Mouse (Mus musculus): ENCODE data around the gene Txn1.

Gene Txn1

DNA sequence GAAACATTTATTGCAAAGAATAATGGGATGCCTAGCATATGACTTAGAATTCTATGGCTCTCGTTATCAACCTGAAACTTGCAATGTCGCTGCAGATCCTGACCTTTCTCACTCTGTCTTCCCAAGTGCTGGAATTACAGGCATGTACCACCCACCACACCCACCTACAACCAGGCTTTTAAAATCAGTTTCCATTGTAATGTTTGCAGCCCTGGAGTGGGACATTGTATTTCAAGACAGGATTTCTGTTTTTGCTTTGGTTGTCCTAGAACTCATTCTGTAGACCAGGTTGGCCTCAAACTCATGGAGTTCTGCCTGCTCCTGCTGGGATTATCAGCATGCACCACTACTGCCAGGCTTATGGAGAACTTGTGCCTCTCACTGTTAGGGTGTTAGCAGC is 13.3 kb downstream of the Txn1 start:
- no peak for DNase-seq (ENCODE audit: low spot score in 2 of 2)

DNA sequence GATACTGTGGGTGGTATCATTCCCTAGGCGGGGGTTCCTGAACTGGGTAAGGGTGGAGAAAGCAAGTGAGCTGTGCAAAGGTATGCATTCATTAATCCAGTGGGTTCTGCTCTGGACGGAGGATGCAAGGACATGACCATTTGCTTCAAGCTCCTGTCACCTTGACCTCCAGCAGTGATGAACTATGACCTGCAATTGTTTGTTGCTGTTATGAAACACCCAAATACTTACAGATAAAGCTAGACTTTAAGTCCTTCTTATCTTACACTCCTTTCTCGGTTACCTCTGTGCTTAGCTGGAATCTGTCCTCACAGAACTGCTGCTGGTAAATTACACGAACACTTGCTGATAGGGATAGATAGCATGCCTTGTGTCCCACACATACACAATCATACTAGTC is 15.6 kb downstream of the Txn1 start:
- DNase-seq (ENCODE audit: low spot score in 2 of 2): no peak

DNA sequence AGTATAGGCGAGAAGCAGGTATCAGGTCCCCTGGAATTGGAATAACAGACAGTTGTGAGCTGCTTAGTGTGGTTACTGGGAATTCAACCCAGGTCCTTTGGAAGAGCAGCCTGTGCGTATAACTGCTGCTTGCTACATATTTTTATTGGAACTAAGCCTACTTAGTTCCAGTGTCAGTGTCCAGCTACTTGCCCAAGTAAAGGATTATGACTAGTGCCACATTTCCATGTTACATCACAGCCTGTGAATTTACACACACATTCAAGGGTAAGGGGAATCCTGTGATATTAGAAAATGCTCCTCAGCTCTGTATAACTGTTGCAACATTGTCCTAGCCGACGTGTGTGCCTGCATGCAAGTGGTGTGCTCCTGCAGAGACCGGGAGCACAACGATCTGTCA is 18.9 kb downstream of the Txn1 start:
- DNase-seq (ENCODE audit: low spot score in 2 of 2): no peak

DNA sequence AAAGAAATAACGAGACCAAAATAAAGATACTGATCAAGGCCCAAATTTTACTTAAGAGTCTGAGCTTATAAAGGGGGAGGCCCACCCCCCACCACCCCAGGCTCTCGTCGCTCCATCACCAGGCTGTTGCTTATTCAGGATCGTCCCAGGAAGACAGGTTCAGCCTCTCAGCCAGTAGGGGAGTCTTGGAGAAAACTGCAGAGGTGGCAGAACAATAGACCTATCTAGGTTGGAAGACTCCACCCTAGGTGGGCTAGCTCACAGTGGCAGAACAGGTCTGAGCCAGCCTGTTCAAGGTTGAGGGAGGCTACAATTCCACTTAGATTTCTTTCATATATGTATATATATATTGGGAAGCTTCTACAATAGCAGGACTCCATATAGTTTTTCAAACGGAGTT is 22.0 kb downstream of the Txn1 start:
- DNase-seq (ENCODE audit: low spot score in 2 of 2): no peak

DNA sequence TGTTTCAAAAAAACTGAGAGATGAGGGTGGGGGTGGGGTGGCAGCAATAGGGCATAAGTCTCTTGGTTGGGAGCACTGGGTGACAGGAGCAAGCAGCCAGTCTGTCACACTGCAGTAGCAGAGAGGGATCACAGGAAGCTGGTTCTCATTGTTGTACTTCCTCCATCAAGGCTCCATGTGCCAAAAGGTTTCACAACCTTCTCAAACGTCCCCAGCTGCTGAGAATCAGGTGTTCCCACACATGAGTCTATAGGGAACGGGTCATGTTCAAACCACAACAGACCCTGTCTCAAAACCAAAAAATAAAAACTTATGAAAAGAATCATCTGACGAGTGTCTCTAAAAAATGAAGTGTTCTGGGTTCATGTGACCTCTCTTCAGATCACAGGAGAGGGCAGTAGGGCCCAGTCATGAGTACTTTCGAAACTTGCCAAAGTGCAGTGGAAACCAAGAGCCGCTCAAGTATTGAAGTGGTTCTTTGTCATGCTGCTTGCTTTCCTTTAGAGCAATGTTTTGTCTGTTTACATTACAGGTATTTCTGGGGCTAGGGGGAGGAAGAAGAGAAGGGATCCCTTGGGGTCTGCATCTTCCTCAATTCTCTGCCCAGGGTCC is 25.5 kb downstream of the Txn1 start:
- DNase-seq (ENCODE audit: low spot score in 2 of 2): no peak

DNA sequence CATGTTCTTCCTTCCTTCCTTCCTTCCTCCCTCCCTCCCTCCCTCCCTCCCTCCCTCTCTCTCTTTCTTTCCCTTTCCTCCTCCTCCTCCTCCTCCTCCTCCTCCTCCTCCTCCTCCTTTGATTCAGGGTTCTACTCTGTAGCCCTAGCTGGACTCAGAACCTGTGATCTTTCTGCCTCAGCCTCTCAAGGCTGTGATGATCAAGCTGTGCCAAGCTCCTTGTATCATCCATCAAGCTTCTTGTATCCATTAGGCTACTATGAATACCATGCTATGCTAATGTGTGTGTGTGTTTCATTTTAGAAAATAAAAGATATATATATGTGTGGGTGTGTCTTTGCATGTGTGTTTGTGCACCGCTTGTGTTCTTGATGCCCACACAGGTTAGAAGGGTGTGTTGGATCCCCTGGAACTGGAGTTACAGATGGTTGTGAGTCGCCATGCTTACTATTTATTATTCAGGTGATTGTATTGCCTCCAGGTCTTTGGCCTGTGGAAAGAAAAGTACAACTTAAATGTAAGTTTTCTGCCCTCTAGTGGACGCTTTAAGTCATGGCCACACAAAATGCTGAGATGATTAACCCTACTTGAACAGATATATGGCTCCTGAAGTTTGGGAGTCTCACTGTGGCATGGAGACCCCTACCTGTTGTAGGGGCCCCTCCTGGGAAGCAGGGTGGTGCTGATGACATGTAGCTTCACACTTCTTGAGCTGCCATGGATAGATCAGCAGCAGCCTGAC is 28.6 kb downstream of the Txn1 start:
- no peak for DNase-seq (ENCODE audit: low spot score in 2 of 2)

DNA sequence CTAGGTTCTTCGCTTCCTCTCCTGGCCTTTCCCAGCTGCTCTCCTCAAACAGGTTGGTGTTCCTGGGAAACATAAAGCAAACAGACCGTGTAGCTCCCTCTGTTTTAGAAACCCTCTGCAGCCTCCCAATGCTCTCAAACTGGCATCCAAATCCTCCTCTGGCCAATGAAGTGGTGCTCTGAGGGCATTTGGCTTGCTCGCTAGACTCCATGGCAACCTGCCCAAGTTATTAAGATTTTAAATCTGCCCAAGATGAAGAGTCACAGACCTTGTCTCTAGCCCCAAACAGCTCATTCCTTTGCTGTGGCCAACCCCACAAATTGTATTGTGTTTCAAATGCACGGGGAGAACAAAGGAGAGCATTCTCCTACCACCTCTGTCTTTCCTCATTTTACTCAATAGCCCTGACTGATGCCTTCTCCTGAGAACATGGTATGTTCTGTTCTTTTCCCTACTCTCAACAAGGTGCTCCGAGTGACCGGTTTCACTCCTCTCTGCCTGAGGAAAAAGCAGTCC is 31.6 kb downstream of the Txn1 start:
- DNase-seq (ENCODE audit: low spot score in 2 of 2): no peak

DNA sequence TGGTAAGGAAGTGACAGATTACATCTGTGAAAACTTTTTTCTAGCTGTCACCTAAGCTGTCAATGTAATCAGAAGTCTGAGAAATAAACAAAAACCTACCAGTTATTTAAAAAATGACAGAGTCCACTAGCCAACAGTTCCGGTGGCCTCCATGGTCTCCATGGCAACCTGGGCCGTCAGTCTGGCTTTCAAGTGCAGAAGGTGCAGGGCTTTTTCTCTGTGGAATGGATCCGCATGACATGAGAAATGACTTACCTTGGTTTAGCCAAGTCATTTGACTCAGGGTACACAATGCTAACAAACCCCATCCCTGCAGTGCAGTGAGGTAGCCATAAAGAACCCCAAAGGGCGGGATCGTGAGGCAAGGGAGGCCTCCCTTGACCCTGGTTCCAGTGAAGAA is 34.0 kb downstream of the Txn1 start:
- no peak for DNase-seq (ENCODE audit: low spot score in 2 of 2)

DNA sequence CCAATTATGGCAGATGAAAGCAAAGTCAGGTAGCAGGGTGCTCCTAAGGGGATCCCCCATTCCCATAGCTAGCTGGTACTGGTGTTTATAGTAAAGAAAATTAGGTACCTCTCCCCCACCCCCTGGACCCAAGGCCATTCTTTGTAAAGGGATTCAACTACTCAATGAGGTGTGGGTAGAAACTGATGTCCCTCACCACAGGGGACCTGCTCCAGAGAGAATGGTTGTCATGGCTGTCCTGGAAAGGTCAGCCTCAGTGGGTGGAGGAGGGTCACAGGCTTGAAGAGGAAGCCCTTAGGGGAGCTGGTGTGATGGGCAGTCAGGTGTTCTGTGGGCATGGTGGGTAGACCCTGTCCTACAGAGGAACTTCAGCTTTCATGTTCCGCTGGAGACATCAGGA is 35.7 kb downstream of the Txn1 start:
- DNase-seq (ENCODE audit: low spot score in 2 of 2): no peak

DNA sequence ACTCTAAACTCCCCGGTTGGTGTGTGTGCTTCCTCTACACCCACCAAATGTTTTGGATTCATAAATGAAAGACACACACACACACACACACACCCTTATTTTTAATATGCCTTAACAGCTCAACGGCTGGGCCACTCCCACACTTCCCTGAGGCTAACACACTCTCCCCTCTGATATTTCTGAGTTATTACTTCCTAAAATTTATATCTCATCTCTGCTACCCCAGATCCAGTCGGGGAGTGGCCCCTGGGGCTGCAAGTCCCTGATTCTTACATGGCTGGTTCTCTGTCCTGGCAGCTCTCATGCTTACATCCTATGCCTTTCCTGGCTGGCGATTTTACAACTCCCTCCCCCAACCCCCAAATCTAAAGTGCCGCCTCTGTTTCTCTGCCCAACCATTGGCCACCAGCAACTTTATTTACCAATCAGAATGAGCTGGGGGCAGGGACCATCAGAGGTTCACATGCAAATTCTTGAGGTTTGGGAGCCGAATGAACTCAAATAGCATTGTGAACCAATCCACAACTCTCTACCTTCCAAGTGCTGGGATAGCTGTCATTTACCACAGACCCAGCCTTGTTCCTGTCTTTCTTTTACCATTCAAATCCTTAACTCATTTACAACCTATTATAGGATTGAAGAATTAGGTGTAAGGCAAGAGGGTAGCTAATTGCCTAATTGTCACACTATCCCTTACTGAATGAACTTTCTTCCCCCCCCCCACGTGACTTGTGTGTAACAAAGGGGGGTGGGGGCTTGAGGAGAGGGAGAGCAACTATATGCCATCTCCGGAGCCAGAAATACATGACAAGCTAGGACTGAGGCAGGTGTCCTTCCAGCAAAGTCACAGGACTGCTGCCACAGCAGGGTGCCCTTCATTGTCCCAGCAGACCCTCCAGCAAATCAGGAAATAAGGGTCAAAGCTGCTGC is 36.5 kb downstream of the Txn1 start:
- DNase-seq (ENCODE audit: low spot score in 2 of 2): no peak

DNA sequence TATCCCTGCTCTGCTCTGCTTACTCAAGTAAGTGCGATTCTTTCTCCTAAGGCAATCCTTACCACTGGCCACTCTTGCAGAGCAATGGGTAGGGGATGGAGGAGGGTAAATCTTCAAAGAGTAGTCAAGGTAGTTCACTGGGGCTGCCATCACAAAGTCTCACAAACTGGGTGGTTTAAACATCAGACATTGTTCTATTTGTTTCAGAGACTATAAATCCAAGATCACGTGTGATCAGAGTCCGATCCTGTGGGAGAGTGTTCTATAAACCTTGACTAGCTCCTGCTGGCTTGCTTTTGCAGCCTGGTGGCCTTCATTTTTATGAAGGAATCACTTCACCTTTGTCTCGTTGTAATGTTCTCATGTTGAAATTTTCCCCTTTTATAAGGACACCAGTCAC is 39.5 kb downstream of the Txn1 start:
- DNase-seq (ENCODE audit: low spot score in 2 of 2): no peak

DNA sequence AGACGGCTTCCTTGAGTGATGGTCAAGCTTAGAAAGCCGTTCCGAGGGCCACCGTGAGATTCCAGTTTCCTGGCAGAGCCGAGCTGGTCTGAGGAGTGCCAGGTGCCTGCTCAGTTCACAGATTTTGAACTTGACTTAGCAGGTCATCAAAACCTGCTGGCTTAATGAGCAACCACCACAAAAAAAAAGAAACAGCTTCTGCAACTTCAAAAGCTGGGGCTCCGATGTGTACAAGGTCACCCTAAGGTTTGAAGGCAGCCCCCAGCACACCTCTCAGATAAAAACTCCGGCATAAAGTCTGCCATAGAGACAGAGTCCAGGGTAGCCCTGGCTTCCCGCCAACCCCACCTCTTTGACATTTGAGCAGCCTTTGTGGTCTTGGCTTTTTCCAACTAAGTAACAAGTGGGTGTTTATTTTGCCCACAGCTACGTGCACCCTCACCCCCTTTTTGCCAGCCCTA is 40.0 kb downstream of the Txn1 start, which contains the start of gene D630039A03Rik:
Gene D630039A03Rik, minus strand, starts transcription at position 97 of the 461 bp plus-strand sequence.
- no peak for DNase-seq (ENCODE audit: low spot score in 2 of 2)

DNA sequence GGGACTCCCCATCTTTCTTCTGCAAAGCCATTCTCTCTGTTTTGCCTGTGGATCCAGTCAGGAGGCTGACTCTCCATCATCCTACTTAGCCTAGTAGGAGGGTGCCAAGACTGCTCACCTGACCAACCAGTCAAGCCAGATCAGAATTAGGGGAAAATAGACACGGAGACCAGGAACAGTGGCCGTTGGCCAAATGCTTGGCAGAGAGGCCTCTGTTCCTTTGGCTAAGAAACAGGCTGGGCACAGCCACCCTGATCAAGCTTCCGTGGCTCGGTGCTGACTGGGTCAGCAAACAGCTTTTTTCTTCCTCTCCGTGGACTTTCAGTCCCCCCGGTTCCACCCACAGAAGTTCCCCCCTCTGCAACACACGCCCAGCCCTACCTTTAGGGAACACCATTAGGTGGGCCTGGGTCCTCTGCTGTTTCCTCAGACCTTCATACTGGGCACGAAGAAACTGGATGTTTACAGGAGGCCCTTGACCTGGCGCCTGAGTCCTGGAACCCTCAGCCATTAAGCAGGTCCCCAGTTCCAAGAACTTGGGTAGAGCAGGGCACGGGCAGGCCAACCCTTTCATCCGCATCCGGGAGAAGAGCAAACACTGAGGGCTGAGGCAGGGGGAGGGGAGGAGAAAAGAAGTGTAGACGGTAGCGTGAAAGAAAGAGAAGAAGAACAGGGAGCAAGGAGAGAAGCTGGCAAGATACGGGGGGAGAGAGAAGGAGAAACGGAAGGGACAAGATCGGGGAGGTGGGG is 40.8 kb downstream of the Txn1 start:
- DNase-seq (ENCODE audit: low spot score in 2 of 2): peak; percentile 41 to 46

DNA sequence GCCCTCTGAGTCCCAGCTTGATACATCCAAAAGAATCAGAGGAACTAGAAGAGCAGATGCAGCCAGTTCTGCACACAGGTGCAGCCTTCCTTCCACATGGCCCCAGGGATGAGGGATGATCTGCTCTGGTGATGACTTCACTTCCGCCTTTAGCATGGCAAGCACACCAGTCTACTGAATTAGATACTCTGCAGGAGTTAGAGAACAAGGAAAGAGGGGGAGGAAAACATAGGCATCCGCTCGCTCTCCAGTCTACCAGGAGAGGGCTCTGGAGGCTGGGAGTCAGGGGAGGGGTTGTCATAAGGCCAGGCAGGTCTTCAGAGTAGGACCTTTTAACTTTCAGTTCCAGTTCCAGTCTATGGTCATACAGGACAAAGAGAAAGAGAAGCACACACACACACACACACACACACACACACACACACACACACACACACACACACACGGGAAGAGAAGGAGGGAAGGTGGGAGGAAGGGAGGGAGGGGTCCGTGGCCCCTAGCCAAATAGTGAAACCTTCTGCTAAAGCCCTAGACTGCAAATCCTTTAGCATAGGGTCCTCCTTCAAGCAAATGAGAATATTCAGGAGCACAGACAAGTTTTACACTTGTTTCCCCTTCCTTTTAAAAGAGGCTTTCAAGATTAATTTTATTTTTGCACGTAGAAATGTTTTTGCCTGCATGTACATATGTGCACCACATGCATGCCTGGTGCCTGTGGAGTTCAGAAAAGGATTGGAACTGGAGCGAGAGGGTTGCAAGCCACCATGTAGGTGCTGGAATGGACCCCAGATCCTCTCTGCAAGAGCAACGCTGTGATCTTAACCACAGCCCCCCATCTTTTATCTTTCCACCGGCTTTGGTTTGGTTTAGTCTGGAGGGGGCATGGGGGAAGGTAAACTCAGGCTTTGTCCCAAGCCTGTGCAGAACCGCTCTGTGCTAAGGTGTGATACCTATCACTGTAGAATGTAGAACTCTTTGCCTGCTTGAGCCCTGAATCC is 41.7 kb downstream of the Txn1 start:
- DNase-seq (ENCODE audit: low spot score in 2 of 2): no peak

DNA sequence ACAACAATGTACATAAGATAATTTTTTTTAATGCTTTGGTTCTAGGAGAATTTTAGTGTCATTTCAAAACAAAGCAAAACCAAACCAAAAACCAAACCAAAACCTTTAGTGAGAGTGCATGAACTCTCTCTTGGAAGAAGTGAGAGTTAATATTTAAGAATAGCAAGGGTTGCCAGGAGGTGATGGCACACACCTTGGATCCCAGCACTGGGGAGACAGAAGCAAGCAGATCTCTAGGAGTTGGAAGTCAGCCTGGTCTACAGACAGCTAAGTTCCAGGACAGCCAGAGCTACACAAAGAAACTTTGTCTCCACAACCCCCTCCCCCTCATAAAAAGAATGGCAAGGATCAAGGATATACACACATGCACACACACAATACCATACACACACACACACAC is 43.2 kb downstream of the Txn1 start:
- DNase-seq (ENCODE audit: low spot score in 2 of 2): no peak

DNA sequence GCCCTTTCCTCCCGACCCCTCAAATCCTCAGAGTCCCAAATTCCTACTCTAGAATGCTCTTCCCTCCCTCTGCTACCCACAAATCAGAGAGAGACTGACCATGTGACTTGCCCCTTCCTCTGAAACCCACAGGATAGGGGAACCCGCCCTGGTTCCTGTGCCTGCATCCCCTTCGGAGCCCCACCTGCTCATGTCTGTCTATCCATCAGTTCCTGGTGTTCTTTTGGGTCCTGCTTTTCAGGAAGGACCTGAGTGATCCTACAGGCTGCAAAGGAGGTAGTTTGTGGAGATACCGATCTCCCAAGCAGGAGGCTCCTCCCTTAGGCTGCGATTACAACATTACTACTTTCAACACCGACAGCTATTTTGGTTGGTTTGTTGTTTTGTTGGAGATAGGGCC is 47.4 kb downstream of the Txn1 start:
- DNase-seq (ENCODE audit: low spot score in 2 of 2): no peak

DNA sequence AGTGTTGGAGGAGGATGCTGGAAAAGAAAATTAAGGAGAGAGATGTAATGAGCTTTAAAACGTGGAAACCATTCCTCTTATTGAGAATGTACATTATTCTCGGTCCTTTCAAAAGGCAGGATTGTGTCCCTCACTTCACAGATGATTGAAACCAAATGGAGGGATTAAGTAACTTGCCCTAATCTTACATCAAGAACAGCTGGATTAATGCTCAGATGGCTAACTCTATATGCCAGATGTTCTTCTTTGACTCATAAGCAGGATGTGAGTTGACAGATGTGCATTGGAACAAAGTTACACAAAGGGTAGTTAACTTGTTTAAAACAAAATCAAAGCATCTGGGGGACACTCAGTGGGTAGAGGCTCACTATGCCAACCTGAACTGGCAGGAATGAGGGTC is 49.5 kb downstream of the Txn1 start:
- no peak for DNase-seq (ENCODE audit: low spot score in 2 of 2)

DNA sequence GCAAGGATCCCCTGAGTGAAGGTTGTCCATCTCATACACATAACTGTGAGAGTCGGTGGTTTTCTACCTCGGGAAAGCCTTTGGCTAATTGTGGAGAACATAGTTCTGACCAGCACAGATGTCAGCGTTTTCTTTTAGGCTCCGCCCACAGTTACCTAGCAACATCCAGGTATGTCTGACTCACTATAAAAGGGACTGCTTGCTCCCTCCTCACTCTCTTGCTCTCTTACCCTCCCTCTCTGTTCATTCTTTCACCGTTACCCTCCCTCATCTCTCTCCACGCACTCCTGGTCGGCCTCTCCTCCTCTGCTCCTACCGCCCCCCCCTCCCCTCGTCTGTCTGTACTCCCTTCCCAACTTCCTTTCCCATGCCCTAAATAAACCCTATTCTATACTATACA is 51.6 kb downstream of the Txn1 start:
- no peak for DNase-seq (ENCODE audit: low spot score in 2 of 2)

DNA sequence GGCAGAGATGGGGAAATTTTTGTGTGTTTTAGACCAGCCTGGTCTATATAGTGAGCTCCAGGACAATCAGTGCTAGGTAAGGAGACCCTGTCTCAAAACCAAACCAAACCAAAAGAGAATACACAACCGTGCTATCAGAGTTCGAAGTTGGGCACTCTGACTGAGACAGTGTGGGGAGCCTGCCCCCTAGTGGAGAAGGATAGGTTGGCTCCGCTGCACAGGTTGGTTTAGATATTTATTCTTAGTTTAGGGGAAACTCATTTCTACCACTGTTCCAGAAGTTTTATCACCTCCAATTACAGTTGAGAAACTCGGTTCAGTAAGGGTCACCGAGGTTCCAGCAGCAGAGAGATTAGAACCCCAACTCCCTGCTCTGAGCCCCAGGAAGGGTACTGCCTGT is 52.0 kb downstream of the Txn1 start:
- peak in 1 of 2 experiments; percentile 56 for DNase-seq (ENCODE audit: low spot score in 2 of 2)

DNA sequence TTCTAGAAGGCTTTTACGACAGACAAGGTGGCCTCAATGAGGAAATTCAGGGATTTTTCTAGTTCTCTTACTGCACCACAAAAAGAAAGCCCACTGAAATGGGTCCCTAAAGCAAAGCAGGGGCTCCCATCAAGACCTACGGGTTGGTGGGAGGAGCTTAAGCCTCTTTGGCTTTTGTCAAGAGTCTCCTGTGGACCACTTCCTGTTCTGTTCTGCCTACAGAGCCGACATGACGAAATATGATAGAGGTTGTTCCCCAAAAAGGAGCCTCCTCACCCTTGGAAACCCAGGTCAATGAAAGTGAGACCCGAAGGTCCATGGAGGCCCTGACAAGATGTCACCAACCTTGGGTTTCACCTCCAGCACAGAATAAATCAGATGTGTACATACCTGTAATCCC is 53.6 kb downstream of the Txn1 start:
- DNase-seq (ENCODE audit: low spot score in 2 of 2): no peak
